Mouse (Mus musculus) left cerebral cortex, postnatal 10 days (tissue): ENCODE measurements around the gene Cbs. TPM values are rescaled to one million over a fixed set of nuclear protein-coding genes. Genes with fewer than 3 reads are reported as not detected.

Experiments
- DNase-seq, 2 experiments: peaks; one replicate each; pipeline ENCODE4 v3.0.0; 2021 to 2022; ENCODE audit warnings: low spot score in 2 of 2, mixed read lengths in 1 of 2; ENCODE audit errors: extremely low spot score in 1 of 2
- intact Hi-C: fragments of 180-260 bp; cut with DNase I; formaldehyde crosslinking; loops from one replicate; pipeline ENCODE4 v1.15.1; 2025
- total RNA-seq, 2 experiments: library from RNA; stranded (reverse); gene quantifications; 2 replicates each; pipeline ENCODE4 v1.2.3; 2021

The Cbs gene
- 10 to 100 TPM; 39.4 to 64.4 TPM for total RNA-seq

- intact Hi-C loops: loop anchor here (5.0 kb wide), 1 partner anchor 65 kb away; no protein-coding TSS in a partner anchor
- peak; percentile 42 to 87 for DNase-seq
Observed at GRCm38 (mm10) chr17:31636942-31637811, at the start of gene Cbs. Cbs (minus strand) TSS chr17:31637238.

- peak in 1 of 2 experiments; percentile 67 for DNase-seq
- intact Hi-C loops: no loop called here
Observed at GRCm38 (mm10) chr17:31686225-31686564, 49.2 kb upstream of the Cbs start.

DNA sequence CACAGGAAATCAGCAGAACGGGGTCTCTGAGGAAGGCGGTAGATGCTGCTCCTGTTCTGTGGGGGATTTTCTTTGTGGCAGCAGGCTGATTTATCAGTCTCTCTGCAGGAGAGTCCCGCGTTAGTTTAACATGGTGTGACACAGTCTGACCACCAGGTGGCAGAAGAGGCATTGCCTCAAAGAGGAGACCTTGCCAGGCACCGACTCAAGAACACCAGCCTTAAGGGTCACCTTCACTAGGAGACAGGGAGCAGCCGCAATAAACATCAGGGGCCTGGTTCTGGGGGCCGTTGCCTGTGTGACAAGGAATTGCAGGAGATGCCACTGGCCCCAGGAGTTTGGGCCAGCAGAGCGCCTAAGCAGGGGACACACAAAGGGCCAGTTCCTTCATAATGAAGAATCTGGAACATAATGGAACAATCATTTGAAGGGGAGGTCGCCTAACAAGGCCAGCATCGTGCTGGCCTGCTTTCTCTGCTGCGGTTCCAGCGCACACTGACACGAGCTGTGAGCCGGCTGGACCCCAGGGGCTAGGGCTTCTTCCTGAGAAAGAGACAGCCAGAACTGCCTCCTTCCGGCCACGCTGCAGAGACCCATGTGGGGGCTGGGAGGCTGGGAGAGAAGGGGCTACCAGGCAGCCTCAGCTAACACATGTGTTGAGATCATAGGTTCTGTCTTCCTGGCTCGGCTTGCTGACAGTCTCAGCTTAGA, 48.6 kb upstream of the Cbs start:
- intact Hi-C loops: loop anchor here (1.0 kb wide), 1 partner anchor 340 kb away; no protein-coding TSS in a partner anchor
- peak; percentile 88 to 90 for DNase-seq

GRCm38 (mm10) chr17:31680450-31680849, 43.4 kb upstream of the Cbs start:
- DNase-seq: no peak
- intact Hi-C loops: no loop called here

- DNase-seq: no peak
- intact Hi-C loops: no loop called here
Observed at GRCm38 (mm10) chr17:31677507-31677906, 40.5 kb upstream of the Cbs start, which contains the start of gene Cryaa. Cryaa (plus strand) TSS chr17:31677807.

DNA sequence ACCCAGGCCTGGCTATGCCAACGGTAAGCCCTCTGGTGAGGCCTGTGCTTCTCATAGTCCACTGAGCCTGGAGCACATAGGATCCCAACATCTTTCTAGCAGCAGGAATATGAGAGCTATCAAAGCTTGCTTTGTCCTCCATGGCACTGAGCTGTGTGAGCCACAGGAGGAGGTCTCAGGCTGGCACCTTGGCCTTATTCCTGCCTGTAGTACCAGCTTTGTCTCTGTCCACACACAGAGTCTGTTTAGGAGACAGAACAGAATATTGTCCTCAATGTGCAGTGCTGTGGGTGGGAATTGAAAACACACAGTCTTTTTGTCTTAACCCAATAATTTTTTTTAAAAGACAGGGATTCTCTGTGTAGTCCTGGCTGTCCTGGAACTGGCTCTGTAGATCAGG, 37.4 kb upstream of the Cbs start:
- no peak for DNase-seq
- intact Hi-C loops: no loop called here

DNA sequence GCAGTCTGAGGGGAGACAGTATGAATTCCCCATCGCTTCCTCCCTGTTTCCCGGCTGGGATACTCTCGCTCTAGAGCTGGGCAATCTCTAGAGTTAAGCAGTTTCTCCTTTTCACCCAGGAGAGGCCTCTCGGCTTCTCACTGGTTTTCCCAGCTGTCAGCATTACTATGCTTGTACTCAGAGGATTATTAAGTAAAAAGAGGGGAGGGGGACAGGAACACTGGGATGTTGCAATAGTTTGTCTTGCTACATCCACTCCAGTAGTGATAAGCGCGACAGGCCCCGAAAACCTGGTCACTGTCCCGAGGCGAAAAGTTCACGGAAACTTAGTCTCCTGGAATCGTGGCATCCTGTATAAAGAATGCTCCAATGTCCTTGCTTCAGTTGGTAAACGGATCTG, 35.2 kb upstream of the Cbs start:
- DNase-seq: no peak
- intact Hi-C loops: no loop called here

DNA sequence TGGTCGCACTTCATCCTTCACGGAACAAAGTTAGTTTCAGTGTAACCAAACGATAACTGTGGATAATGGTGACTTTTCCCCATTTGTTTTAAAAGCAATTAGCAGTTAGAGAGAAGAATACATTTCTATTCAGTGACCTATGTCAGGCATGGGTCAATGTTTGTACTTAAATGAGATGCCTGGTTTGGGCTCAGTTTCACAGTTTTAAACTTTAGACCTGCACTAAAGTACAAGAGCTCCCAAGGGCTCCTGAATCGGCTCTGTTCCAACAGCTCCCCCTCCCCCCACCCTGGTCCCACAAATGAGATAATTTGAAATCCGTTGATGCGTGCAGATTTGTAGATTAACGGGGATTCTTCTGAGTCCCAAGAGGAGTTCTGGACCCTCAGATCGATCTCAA, 34.7 kb upstream of the Cbs start:
- intact Hi-C loops: no loop called here
- DNase-seq: no peak

GRCm38 (mm10) chr17:31670163-31670562, 33.1 kb upstream of the Cbs start:
- no peak for DNase-seq
- intact Hi-C loops: no loop called here

- no peak for DNase-seq
- intact Hi-C loops: loop anchor here (10.0 kb wide), 1 partner anchor 344 kb away; no protein-coding TSS in a partner anchor
Observed at GRCm38 (mm10) chr17:31668306-31668705, 31.3 kb upstream of the Cbs start.

DNA sequence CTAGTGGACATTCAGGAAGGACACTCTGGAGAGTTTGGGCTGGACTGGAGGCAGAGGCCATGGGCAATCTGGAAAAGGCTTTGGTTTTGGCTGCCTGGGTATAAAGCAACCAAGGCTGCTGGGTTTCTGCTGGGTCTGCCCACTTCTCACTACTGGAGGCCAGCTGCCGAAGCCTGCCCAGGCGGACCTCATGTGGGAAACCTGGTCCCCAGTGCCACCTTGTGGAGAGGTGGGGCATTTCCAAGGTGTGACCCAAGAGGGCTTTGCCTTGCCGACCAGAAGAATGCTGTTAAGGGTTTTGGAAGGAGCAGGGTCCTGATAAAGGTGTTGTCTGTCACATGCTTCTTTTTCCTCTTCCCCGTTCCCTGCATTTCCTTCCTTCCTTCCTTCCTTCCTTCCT, 27.7 kb upstream of the Cbs start:
- intact Hi-C loops: loop anchor here (10.0 kb wide), 1 partner anchor 340 kb away; no protein-coding TSS in a partner anchor
- DNase-seq: peak; percentile 64 to 89

- intact Hi-C loops: loop anchor here (10.0 kb wide), 1 partner anchor 338 kb away; no protein-coding TSS in a partner anchor
- no peak for DNase-seq
Observed at GRCm38 (mm10) chr17:31662855-31663254, 25.8 kb upstream of the Cbs start.

- peak; percentile 66 to 68 for DNase-seq
- intact Hi-C loops: loop anchor here (10.0 kb wide), 1 partner anchor 336 kb away; no protein-coding TSS in a partner anchor
Observed at GRCm38 (mm10) chr17:31660661-31661250, 23.7 kb upstream of the Cbs start.

GRCm38 (mm10) chr17:31658468-31659185, 21.6 kb upstream of the Cbs start, which contains the start of gene U2af1:
U2af1 (minus strand) TSS chr17:31658892.
- DNase-seq: peak; percentile 97 to 99
- intact Hi-C loops: loop anchor here (2.0 kb wide), 1 partner anchor 138 kb away; the partner anchor contains the start of gene Ndufv3

DNA sequence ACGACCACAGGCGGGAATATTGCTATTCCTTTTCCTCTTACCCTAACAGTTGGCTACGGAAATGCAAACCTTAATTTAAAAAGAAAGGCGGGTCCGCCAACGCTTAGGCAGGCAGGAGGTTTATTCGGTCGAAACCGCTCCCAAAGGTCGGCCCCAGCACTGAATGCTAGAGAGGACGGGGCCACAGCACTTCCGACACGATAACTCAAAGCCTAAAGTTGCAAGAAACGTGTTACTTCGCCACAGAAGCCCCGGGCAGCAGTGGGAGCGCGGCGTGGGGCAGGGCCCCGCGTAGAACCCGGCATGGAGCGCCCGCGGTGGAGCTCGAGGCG, 21.1 kb upstream of the Cbs start:
- no peak for DNase-seq

DNA sequence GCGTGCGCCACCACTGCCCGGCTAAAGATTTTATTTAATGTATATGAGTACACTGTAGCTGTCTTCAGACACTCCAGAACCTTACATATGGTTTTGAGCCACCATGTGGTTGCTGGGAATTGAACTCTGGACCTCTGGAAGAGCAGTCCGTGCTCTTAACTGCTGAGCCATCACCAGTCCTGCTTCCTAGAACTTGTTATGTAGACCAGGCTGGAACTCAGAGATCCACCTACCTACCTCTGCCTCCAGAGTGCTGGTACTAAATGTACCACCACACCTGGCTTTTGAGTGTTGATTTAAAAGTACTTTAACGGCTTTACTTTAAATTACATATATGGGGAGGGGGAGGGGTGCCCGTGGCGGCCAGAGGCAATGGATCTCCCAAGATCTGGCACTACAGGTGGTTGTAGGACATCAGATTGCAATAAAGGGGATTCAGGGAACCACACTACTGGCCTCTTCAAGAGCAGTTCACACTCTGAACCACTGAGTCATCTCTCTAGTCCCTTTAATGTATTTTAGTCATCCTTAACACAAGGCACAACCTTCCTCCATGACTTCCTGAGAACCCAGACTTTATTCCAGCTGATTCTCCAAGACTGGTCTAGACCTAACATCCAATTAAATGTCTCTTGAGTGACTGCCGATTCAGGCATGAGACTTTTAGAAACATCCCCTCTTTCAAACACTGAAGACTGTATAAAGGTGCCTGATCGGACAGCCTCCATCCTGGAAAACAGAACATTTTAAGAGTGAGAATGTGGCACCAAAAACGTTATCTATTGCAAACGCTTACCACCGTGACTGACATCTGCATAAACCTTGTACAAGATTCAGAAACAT, 20.3 kb upstream of the Cbs start:
- intact Hi-C loops: no loop called here
- no peak for DNase-seq

More for the DNA sequence above, 21.1 kb upstream of the Cbs start:
- intact Hi-C loops: loop anchor here (2.0 kb wide), 1 partner anchor 137 kb away; the partner anchor contains the start of gene Ndufv3

- intact Hi-C loops: no loop called here
- DNase-seq: no peak
Observed at GRCm38 (mm10) chr17:31656682-31657081, 19.6 kb upstream of the Cbs start.

DNA sequence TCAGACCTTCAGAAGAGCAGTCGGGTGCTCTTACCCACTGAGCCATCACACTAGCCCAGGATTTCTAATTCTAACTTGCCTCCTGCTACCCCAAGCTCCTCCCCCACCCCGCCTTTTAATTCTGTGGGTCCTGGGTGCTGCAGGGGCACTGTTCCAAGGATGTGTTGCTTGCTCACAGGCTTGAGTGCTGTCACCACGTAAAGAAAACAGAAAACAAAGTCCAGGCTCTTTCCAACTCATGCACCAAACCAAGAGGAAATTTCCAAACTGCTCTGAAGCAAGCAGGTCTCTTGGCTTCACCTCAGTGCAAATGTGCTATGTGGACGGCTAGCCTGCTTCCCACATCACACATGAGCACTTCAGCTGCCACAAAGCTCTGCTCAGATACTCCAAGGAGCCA, 18.3 kb upstream of the Cbs start:
- intact Hi-C loops: no loop called here
- DNase-seq: no peak
